Comparison of ENCODE assay signal across 21 mouse cellular contexts in genomic region chr3:101077710-101078100, GRCm38 (mm10). TPM values are rescaled to one million over a fixed set of nuclear protein-coding genes. Genes with fewer than 3 reads are reported as not detected.
DNase-seq lines count a peak whose midpoint lies in the region; ATAC-seq and TF ChIP-seq lines count a peak whose summit lies in the region.
"Had no signal": no experiment of that assay in that cellular context is flagged by ENCODE, and none has a peak within 500 bp of the region (broad histone marks: within the 10 kb centered on the region; RNA-seq: fewer than 3 reads in every experiment).

No protein-coding gene starts in this region.

- 0 out of 2 replicates have a peak, but pooled peaks cover 8% of the 10 kb centered on the region for H3K36me3 ChIP-seq in heart, embryonic 15.5 days
- H3K36me3 ChIP-seq in lung, embryonic 14.5 days (ENCODE audit: insufficient read depth), result peaks cover 24% of the 10 kb centered on the region
- H3K36me3 ChIP-seq: G1E; hindbrain, embryonic 15.5 days had no signal

- H3K4me1 ChIP-seq in heart, embryonic 15.5 days (replicated peaks), result peaks cover 57% of the 10 kb centered on the region
- peaks cover 5% of the 10 kb centered on the region; the same call in 1 of the 2 replicates for H3K4me1 ChIP-seq in lung, embryonic 14.5 days (ENCODE audit: insufficient read depth)
- peaks cover 17% of the 10 kb centered on the region for H3K4me1 ChIP-seq in lung, adult 2 months (ENCODE audit: control insufficient read depth, insufficient read depth, low read length)
- H3K4me1 ChIP-seq: hindbrain, embryonic 12.5 days had no signal

- 76% methylated on average over 6 of the region's 6 CpGs for WGBS in heart, embryonic 15.5 days
- 75% methylated on average over 6 of the region's 6 CpGs for WGBS in lung, embryonic 14.5 days
- 66% methylated on average over 6 of the region's 6 CpGs for WGBS in lung, adult 2 months

- no peaks in the 10 kb centered on the region for H3K9me3 ChIP-seq in heart, embryonic 15.5 days (replicated peaks)
- no peaks in the 10 kb centered on the region for H3K9me3 ChIP-seq in lung, embryonic 14.5 days (ENCODE audit: low read depth, low read length)
- H3K9me3 ChIP-seq: forebrain, embryonic 10.5 days; forebrain, embryonic 13.5 days; G1E; heart, embryonic 12.5 days; hindbrain, embryonic 12.5 days; hindbrain, embryonic 15.5 days had no signal

- H3K27me3 ChIP-seq in heart, embryonic 15.5 days, result no peaks in the 10 kb centered on the region
- H3K27me3 ChIP-seq in lung, embryonic 14.5 days (ENCODE audit: insufficient read depth, low read length), result no peaks in the 10 kb centered on the region
- H3K27me3 ChIP-seq: CH12.LX; forebrain, embryonic 13.5 days; heart, embryonic 12.5 days; hindbrain, embryonic 12.5 days; hindbrain, embryonic 15.5 days had no signal

- H3K27ac ChIP-seq in heart, embryonic 15.5 days, result peak overlapping the region; percentile 31
- no peak overlapping the region for H3K27ac ChIP-seq in lung, embryonic 14.5 days (ENCODE audit: low read depth)
- H3K27ac ChIP-seq: forebrain, embryonic 10.5 days; forebrain, embryonic 13.5 days; hindbrain, embryonic 12.5 days; hindbrain, embryonic 15.5 days had no signal

- no peak for TF ChIP-seq POLR2A in lung, adult 2 months (IDR thresholded peaks at IDR 0.05; ENCODE audit: borderline replicate concordance, extremely low read depth, low read depth, low read length)

- no peak for ATAC-seq in heart, embryonic 15.5 days (replicated peaks; ENCODE audit: insufficient number of reproducible peaks, insufficient read depth, low FRiP score, low read depth)
- ATAC-seq in lung, embryonic 14.5 days (ENCODE audit: insufficient read depth), result peak; percentile 20; the same call in 1 of the 2 replicates
- ATAC-seq: forebrain, embryonic 13.5 days; forebrain, embryonic 16.5 days; intestine, postnatal 0 days had no signal

- TF ChIP-seq CTCF in lung, embryonic 14.5 days (IDR thresholded peaks at IDR 0.05; ENCODE audit: low read depth), result no peak
- TF ChIP-seq CTCF in lung, adult 2 months (IDR thresholded peaks at IDR 0.05; ENCODE audit: insufficient read depth, low read length), result no peak

- DNase-seq in adrenal gland, postnatal 14 days, result peak; percentile 60
- DNase-seq in adrenal gland, adult 18-20 months (ENCODE audit: low spot score in 2 of 2), result no peak
- DNase-seq in cerebellum, postnatal 10 days, result peak; percentile 52 to 74
- no peak for DNase-seq in cerebellum, adult 9-11 months
- DNase-seq in heart, adult 18-20 months, result no peak
- no peak for DNase-seq in lung, embryonic 14.5 days
- DNase-seq in lung, adult 2 months, result no peak
- DNase-seq: B cell, adult 2 months had no signal

- no peak overlapping the region for H3K9ac ChIP-seq in heart, embryonic 15.5 days
- no peak overlapping the region for H3K9ac ChIP-seq in lung, embryonic 14.5 days
- H3K9ac ChIP-seq: forebrain, embryonic 13.5 days; heart, embryonic 12.5 days; hindbrain, embryonic 12.5 days; hindbrain, embryonic 15.5 days had no signal

- H3K4me2 ChIP-seq in heart, embryonic 15.5 days, result no peak overlapping the region
- no peak overlapping the region for H3K4me2 ChIP-seq in lung, embryonic 14.5 days
- H3K4me2 ChIP-seq: forebrain, embryonic 13.5 days; heart, embryonic 12.5 days; hindbrain, embryonic 12.5 days; hindbrain, embryonic 15.5 days had no signal

- no peak overlapping the region for H3K4me3 ChIP-seq in heart, embryonic 15.5 days
- no peak overlapping the region for H3K4me3 ChIP-seq in lung, embryonic 14.5 days (ENCODE audit: low read depth, low read length)
- no peak overlapping the region for H3K4me3 ChIP-seq in lung, adult 2 months (replicated peaks; ENCODE audit: extremely low read depth, low read depth, low read length)
- H3K4me3 ChIP-seq: forebrain, embryonic 10.5 days; forebrain, embryonic 13.5 days; heart, embryonic 12.5 days; hindbrain, embryonic 12.5 days; hindbrain, embryonic 15.5 days had no signal

RNA-seq across cellular contexts. Expression of gene Ptgfrn, which starts 32.4 kb away (rescaled TPM):
- 32.1 and 33.3 TPM in 2 replicates for total RNA-seq in adrenal gland, postnatal 14 days (2021)
- total RNA-seq in adrenal gland, adult 18-20 months (2021), result 10 to 100 TPM; 24.3 to 28.0 TPM
- 5.7 and 6.0 TPM in 2 replicates for polyA plus RNA-seq in heart, embryonic 15.5 days (2015; fragmentation: Nextera tagmentation; extraction: Ambion mirVana)
- total RNA-seq in heart, adult 18-20 months (2021), result 10 to 100 TPM; 19.8 to 21.3 TPM
- 7.5 and 7.9 TPM in 2 replicates for polyA plus RNA-seq in lung, embryonic 14.5 days (2014; fragmentation: Nextera tagmentation; extraction: Ambion mirVana)
- 63.0 and 81.5 TPM in 2 replicates for polyA plus RNA-seq in lung, adult 2 months (2012; rRNA removed)
- total RNA-seq: CH12.LX; granulocyte monocyte progenitor cell, adult 5-6 weeks had no signal
- polyA plus RNA-seq: G1E had no signal

RNA-seq across cellular contexts. Expression of gene Cd101, which starts 48.3 kb away (rescaled TPM):
- total RNA-seq in adrenal gland, postnatal 14 days (2021), result 0.15 and 0.30 TPM in 2 replicates
- under 1 TPM in 1 of 2 experiments, not detected in 1; 0.10 TPM for total RNA-seq in adrenal gland, adult 18-20 months (2021)
- polyA plus RNA-seq in heart, embryonic 15.5 days (2015; fragmentation: Nextera tagmentation; extraction: Ambion mirVana), result 0.27 and 0.33 TPM in 2 replicates
- total RNA-seq in heart, adult 18-20 months (2021), result under 1 TPM; 0.10 to 0.15 TPM
- 0.07 and 0.17 TPM in 2 replicates for polyA plus RNA-seq in lung, embryonic 14.5 days (2014; fragmentation: Nextera tagmentation; extraction: Ambion mirVana)
- 1.5 and 1.8 TPM in 2 replicates for polyA plus RNA-seq in lung, adult 2 months (2012; rRNA removed)
- total RNA-seq: CH12.LX had no signal
- polyA plus RNA-seq: embryonic facial prominence, embryonic 11.5 days; forebrain, embryonic 10.5 days; forebrain, embryonic 16.5 days; G1E; hindbrain, embryonic 12.5 days; kidney, embryonic 14.5 days had no signal

Comparison
In these comparisons a context has a peak if more than half of its experiments do, and no peak if none do; other contexts are left out.
1. DNase-seq: peak in adrenal gland, postnatal 14 days (single experiment) and cerebellum, postnatal 10 days (2 of 2); none in adrenal gland, adult 18-20 months (0 of 2), cerebellum, adult 9-11 months (single experiment), heart, adult 18-20 months (0 of 2), lung, embryonic 14.5 days (single experiment) and lung, adult 2 months (single experiment).